Mouse (Mus musculus) lung, postnatal 0 days (tissue): ENCODE measurements around the gene Gm15737. TPM values are rescaled to one million over a fixed set of nuclear protein-coding genes. Genes with fewer than 3 reads are reported as not detected.

Experiments used
- ATAC-seq: fragments of 200-750 bp; cut with Nextera tagmentation; 2 replicates; pipeline ENCODE4 v1.8.0; 2017; ENCODE audit warnings: moderate library complexity
- DNase-seq: peaks from one replicate; pipeline ENCODE4 v3.0.0-alpha.2; 2016; ENCODE audit warnings: low spot score
- H3K27ac ChIP-seq: fragments of 300-500 bp; sonication (generic); 2 replicates; pipeline ENCODE4 v1.5.1; 2014; ENCODE audit warnings: antibody characterized with exemption, mild to moderate bottlenecking, low read length, mixed read lengths
- H3K27me3 ChIP-seq: fragments of 300-500 bp; sonication (generic); replicated peaks from 2 replicates; pipeline ENCODE4 v1.6.1; 2014; ENCODE audit warnings: low read length, mixed read lengths; ENCODE audit not compliant: insufficient read depth
- H3K36me3 ChIP-seq: fragments of 300-500 bp; sonication (generic); 2 replicates; pipeline ENCODE4 v1.6.1; 2014; ENCODE audit warnings: low read length, mixed read lengths; ENCODE audit not compliant: insufficient read depth
- H3K4me1 ChIP-seq: fragments of 300-500 bp; sonication (generic); 2 replicates; pipeline ENCODE4 v1.6.1; 2014; ENCODE audit warnings: antibody characterized with exemption, low read depth, low read length, mixed read lengths; ENCODE audit not compliant: insufficient read depth
- H3K4me2 ChIP-seq: fragments of 300-500 bp; sonication (generic); replicated peaks from 2 replicates; pipeline ENCODE4 v1.6.1; 2014; ENCODE audit warnings: low read depth, mild to moderate bottlenecking, low read length, moderate library complexity, mixed read lengths
- H3K4me3 ChIP-seq: fragments of 300-500 bp; sonication (generic); 2 replicates; pipeline ENCODE4 v1.5.1; 2014; ENCODE audit warnings: low read depth, low read length
- H3K9ac ChIP-seq: fragments of 300-500 bp; sonication (generic); replicated peaks from 2 replicates; pipeline ENCODE4 v1.6.1; 2014; ENCODE audit warnings: low read depth, mild to moderate bottlenecking
- H3K9me3 ChIP-seq: fragments of 300-500 bp; sonication (generic); 2 replicates; pipeline ENCODE4 v1.6.1; 2016; ENCODE audit warnings: low read length, mixed read lengths
- CTCF ChIP-seq: IDR thresholded peaks from 2 replicates; pipeline ENCODE4 v1.5.1; 2016; ENCODE audit warnings: antibody characterized with exemption, mild to moderate bottlenecking
- EP300 ChIP-seq: IDR thresholded peaks from 2 replicates; pipeline ENCODE4 v1.6.1; 2016; ENCODE audit warnings: antibody characterized with exemption, mild to moderate bottlenecking, control low read depth
- WGBS: fragments of 180-500 bp; shearing (Covaris S2); extraction: QIAGEN DNeasy Blood & Tissue Kit; methylation state at CpG from one replicate; pipeline ENCODE4 v1.1.7; 2014; 5-methylcytosine and 5-hydroxymethylcytosine counted together
- polyA plus RNA-seq: library from polyadenylated mRNA; unstranded; fragments of >200 nt; fragmentation: Nextera tagmentation; extraction: Ambion mirVana; gene quantifications from 2 replicates; pipeline ENCODE4 v1.2.1, GENCODE M21; 2015

Gm15737 gene
- polyA plus RNA-seq, 1 experiment from 2014 or later, result 0.05 TPM

DNA sequence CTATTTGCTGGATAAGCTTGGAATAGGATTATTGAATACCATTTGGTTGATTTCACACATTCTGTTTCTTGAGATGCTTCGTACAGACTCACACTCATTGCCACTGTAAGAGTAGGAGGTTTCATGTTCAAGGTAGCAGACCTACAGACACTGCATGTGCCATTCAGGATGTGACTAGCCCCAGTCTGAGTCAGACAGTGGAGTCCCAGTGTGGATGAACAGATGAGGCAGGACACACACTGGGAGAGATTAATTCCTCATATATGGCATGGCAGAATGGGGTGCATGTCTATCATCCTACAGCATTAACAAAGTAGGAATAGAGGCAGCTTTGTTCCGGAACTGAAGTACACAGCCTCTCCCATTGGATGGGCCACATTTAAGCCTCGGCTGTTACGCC lies 8.1 kb downstream of the Gm15737 start:
- Histone ChIP-seq H3K4me2 (no peak overlapping the region), H3K9me3 (no peaks in the 10 kb centered on the region), H3K4me3 (no peak overlapping the region), H3K27ac (no peak overlapping the region), H3K36me3 (peaks cover 36% of the 10 kb centered on the region), H3K9ac (no peak overlapping the region), H3K4me1 (peaks cover 6% of the 10 kb centered on the region; the same call in 1 of the 2 replicates), H3K27me3 (no peaks in the 10 kb centered on the region)
- DNase-seq, result no peak
- TF ChIP-seq CTCF, result no peak
- TF ChIP-seq EP300, result no peak
- 94% methylated on average over 4 of the region's 4 CpGs for WGBS
- ATAC-seq, result no peak

DNA sequence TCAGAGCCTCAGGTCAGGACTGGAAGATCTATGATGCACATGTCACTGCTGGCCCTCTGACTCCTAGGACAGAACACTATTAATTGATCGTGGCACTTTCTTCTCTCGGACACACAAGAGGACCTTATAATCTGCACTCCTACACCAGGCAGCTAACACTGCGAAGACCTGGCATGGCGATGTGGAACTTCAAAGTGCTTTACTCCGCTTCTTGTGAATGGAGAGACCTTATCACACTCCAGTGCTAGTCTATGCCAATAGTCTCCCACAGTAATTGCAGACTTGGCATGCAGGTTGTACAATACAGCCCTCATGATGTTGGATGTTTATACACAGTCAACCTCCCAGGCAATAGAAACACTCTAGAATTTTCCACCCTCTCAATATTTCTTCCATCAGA lies 9.6 kb downstream of the Gm15737 start:
- H3K4me3 ChIP-seq, result no peak overlapping the region
- no peaks in the 10 kb centered on the region for H3K27me3 ChIP-seq
- no peak for DNase-seq
- no peaks in the 10 kb centered on the region for H3K9me3 ChIP-seq
- TF ChIP-seq EP300 (no peak), CTCF (no peak)
- H3K4me2 ChIP-seq, result no peak overlapping the region
- no peak overlapping the region for H3K27ac ChIP-seq
- peaks cover 3% of the 10 kb centered on the region; the same call in 1 of the 2 replicates for H3K4me1 ChIP-seq
- H3K36me3 ChIP-seq, result peaks cover 31% of the 10 kb centered on the region
- 77% methylated on average over 5 of the region's 5 CpGs for WGBS
- no peak overlapping the region for H3K9ac ChIP-seq
- no peak for ATAC-seq

DNA sequence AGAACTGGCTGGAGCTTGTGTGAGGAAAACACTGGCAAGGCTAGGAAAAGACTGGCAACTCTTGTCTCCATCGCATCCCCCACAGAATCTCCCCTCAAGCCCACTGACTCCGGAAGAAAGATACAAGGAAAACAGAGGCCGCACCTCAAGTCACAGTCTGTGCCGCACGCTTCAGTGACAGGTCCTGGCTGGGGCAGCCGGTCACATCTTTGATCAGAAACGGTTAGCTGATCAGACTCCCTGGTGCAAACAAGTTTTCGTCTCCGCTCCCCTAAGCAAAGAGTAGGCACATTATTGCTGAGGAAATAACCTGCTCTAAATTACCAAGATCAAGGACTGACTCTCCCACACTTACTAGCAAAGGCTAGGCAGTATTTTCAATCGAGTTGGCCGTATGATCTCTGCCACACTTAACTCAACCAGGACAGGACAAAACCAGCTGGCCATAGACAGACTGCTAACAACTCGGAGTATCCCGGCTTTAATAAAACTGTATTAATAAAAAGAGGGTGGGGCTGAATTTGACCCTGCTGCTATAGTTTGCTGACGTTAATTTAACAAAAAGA lies 10.6 kb downstream of the Gm15737 start:
- no peak overlapping the region for H3K27ac ChIP-seq
- no peak overlapping the region for H3K4me2 ChIP-seq
- ATAC-seq (no peak), DNase-seq (no peak)
- no peak overlapping the region for H3K4me3 ChIP-seq
- no peak overlapping the region for H3K9ac ChIP-seq
- H3K4me1 ChIP-seq, result peaks cover 3% of the 10 kb centered on the region; the same call in 1 of the 2 replicates
- H3K36me3 ChIP-seq, result peaks cover 34% of the 10 kb centered on the region
- no peaks in the 10 kb centered on the region for H3K9me3 ChIP-seq
- H3K27me3 ChIP-seq, result no peaks in the 10 kb centered on the region
- WGBS, result 75% methylated on average over 14 of the region's 14 CpGs
- no peak for TF ChIP-seq EP300

DNA sequence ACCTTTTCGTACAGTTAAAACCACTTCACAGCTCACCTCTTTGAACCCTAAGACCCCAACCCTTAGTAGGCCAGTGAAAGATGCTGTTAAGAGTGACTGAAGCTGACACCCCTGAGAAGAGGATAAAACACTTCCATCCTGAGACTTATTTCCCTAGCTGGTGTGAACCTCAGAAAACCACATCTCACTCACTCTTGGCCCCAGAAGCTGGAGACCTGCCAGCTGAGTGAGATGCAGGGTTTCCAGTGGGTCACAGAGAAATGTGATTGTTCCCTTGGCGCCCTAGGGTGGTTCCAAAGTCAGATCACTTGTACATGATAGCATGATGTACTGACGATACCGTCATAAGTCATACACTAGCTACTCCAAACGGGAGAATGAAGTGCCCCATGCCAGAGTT lies 13.3 kb downstream of the Gm15737 start:
- no peak for ATAC-seq
- Histone ChIP-seq H3K27me3 (no peaks in the 10 kb centered on the region), H3K4me2 (no peak overlapping the region), H3K4me3 (no peak overlapping the region), H3K27ac (no peak overlapping the region), H3K9ac (no peak overlapping the region), H3K36me3 (peaks cover 32% of the 10 kb centered on the region), H3K9me3 (no peaks in the 10 kb centered on the region), H3K4me1 (no peaks in the 10 kb centered on the region; the same call in 1 of the 2 replicates)
- no peak for TF ChIP-seq CTCF
- no peak for TF ChIP-seq EP300
- WGBS, result 67% methylated on average over 5 of the region's 5 CpGs
- DNase-seq, result no peak

DNA sequence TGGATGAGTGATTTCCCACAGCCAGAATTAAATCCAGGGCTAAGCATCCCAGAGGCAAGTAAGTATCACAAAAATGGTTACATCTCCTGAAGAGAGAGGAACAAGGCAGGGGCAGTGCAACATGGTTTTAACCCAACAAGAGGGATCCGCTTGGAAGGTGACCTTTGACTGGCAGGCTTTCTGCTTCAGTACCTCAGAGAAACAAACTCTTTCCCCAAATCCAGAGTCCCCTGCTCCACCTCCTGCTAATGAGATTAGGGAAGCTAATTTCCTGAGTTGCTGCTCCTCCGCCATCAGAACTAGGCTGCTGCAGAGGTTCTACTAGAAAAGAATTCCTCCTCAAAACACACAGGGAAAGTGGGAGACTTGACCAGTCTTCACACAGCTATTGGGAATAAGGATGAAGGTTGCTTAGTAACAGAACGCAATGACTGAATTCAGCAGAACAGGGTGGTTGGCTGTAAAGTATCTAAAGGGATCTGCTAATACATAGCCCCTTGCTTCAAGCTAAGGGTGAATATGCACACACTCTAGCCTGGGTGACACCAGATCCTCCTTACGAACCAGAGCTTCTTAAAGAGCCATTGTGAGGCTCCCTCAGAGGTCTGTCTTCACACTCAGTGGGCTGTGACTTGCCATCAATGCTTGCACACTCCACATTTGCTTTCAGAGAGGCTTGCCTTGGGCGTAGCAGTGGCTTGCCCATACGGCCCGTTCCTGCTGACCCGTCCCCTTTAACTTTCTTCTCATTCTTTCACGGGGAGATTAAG lies 14.2 kb downstream of the Gm15737 start:
- no peak for DNase-seq
- TF ChIP-seq EP300, result no peak
- no peak for TF ChIP-seq CTCF
- Histone ChIP-seq H3K36me3 (peaks cover 32% of the 10 kb centered on the region), H3K9me3 (no peaks in the 10 kb centered on the region), H3K4me3 (no peak overlapping the region), H3K27me3 (no peaks in the 10 kb centered on the region), H3K4me1 (no peaks in the 10 kb centered on the region; the same call in 1 of the 2 replicates), H3K9ac (no peak overlapping the region), H3K4me2 (no peak overlapping the region), H3K27ac (no peak overlapping the region)
- WGBS, result 81% methylated on average over 9 of the region's 9 CpGs
- ATAC-seq, result no peak

- Histone ChIP-seq H3K36me3 (peaks cover 27% of the 10 kb centered on the region; the same call in 1 of the 2 replicates), H3K9ac (no peak overlapping the region), H3K9me3 (no peaks in the 10 kb centered on the region), H3K4me1 (no peaks in the 10 kb centered on the region), H3K27ac (no peak overlapping the region), H3K4me3 (no peak overlapping the region), H3K27me3 (no peaks in the 10 kb centered on the region), H3K4me2 (no peak overlapping the region)
- TF ChIP-seq CTCF (no peak), EP300 (no peak)
- DNase-seq (no peak), ATAC-seq (no peak)
- WGBS, result 55% methylated on average over 1 of the region's 1 CpGs
Observed at GRCm38 (mm10) chr6:92891535-92891934, 22.4 kb downstream of the Gm15737 start.
